Mouse (Mus musculus) liver, embryonic 14.5 days (tissue): ENCODE measurements around the gene Irx4. TPM values are rescaled to one million over a fixed set of nuclear protein-coding genes. Genes with fewer than 3 reads are reported as not detected.
A peak's percentile ranks its signal among the peaks of the same experiment; 100 is the strongest.

Source experiments
- ATAC-seq: fragments of 200-750 bp; cut with Nextera tagmentation; 2 replicates; pipeline ENCODE4 v1.8.0; 2017; ENCODE audit warnings: moderate number of reproducible peaks, mild to moderate bottlenecking, moderate library complexity; ENCODE audit not compliant: insufficient read depth
- DNase-seq, 3 experiments: peaks; one replicate each; pipeline ENCODE4 v3.0.0-alpha.2; 2012 to 2013; ENCODE audit warnings: low read depth in 3 of 3, low spot score in 3 of 3
- H3K27ac ChIP-seq: fragments of 300-500 bp; sonication (generic); 2 replicates; pipeline ENCODE4 v1.5.1; 2014; ENCODE audit warnings: moderate library complexity, mild to moderate bottlenecking, control low read depth, inconsistent platforms
- H3K27me3 ChIP-seq: fragments of 300-500 bp; sonication (generic); 2 replicates; pipeline ENCODE4 v1.6.1; 2014; ENCODE audit warnings: mild to moderate bottlenecking, low read length, moderate library complexity; ENCODE audit not compliant: control insufficient read depth, insufficient read depth
- H3K36me3 ChIP-seq: fragments of 300-500 bp; sonication (generic); replicated peaks from 2 replicates; pipeline ENCODE4 v1.6.1; 2014; ENCODE audit warnings: low read depth; ENCODE audit not compliant: control insufficient read depth, insufficient read depth
- H3K4me1 ChIP-seq, 2 experiments: fragments of 200-500 bp in 1 of 2; fragments of 300-500 bp in 1 of 2; sonication (generic) in 1 of 2; replicated peaks; 2 replicates each; pipeline ENCODE4 v1.6.1; 2012 to 2014; ENCODE audit warnings: antibody characterized with exemption in 1 of 2, inconsistent platforms in 1 of 2, low read length in 1 of 2; ENCODE audit not compliant: control insufficient read depth in 2 of 2, insufficient read depth in 2 of 2
- H3K4me2 ChIP-seq: fragments of 300-500 bp; sonication (generic); 2 replicates; pipeline ENCODE4 v1.6.1; 2014; ENCODE audit warnings: low read depth, mild to moderate bottlenecking, control low read depth, moderate library complexity
- H3K4me3 ChIP-seq, 2 experiments: fragments of 200-500 bp in 1 of 2; fragments of 300-500 bp in 1 of 2; sonication (generic) in 1 of 2; 2 replicates each; pipeline ENCODE4 v1.5.1; 2012 to 2014; ENCODE audit warnings: low read depth in 2 of 2, low read length in 2 of 2, mild to moderate bottlenecking in 2 of 2, control low read depth in 1 of 2, inconsistent platforms in 1 of 2, moderate library complexity in 1 of 2; ENCODE audit not compliant: insufficient read depth in 1 of 2
- H3K9ac ChIP-seq: fragments of 300-500 bp; sonication (generic); replicated peaks from 2 replicates; pipeline ENCODE4 v1.6.1; 2014; ENCODE audit warnings: mild to moderate bottlenecking, control low read depth, moderate library complexity
- H3K9me3 ChIP-seq: fragments of 300-500 bp; sonication (generic); 2 replicates; pipeline ENCODE4 v1.6.1; 2016; ENCODE audit warnings: low read length, mixed read lengths; ENCODE audit not compliant: control insufficient read depth
- CTCF ChIP-seq: IDR thresholded peaks from 2 replicates; pipeline ENCODE4 v1.5.1; 2016; ENCODE audit warnings: antibody characterized with exemption, low read depth, control low read depth
- EP300 ChIP-seq: IDR thresholded peaks from 2 replicates; pipeline ENCODE4 v1.6.1; 2016; ENCODE audit warnings: antibody characterized with exemption, low read depth
- WGBS: fragments of 180-500 bp; shearing (Covaris S2); extraction: QIAGEN DNeasy Blood & Tissue Kit; methylation state at CpG from one replicate; pipeline ENCODE4 v1.1.7; 2014; ENCODE audit not compliant: insufficient replicate concordance; 5-methylcytosine and 5-hydroxymethylcytosine counted together
- polyA plus RNA-seq, 2 experiments: library from polyadenylated mRNA; depleted of rRNA in 1 of 2; stranded (reverse) in 1 of 2; unstranded in 1 of 2; fragments of >200 nt; fragmentation: Nextera tagmentation in 1 of 2; extraction: Ambion mirVana in 1 of 2; gene quantifications; 2 replicates each; pipeline versions ENCODE4 v1.2.1 to v1.2.3; 2012 to 2014

Irx4 gene
- polyA plus RNA-seq, 2 experiments: not detected

- no peak overlapping the region for H3K4me3 ChIP-seq
- H3K27me3 ChIP-seq: no peaks in the 10 kb centered on the region
- no peak for TF ChIP-seq EP300
- no peak for TF ChIP-seq CTCF
- no peaks in the 10 kb centered on the region for H3K9me3 ChIP-seq
- H3K36me3 ChIP-seq: no peaks in the 10 kb centered on the region
- H3K27ac ChIP-seq: no peak overlapping the region
- WGBS: 61% methylated on average over 4 of the region's 4 CpGs
- no peak overlapping the region for H3K9ac ChIP-seq
- no peak overlapping the region for H3K4me2 ChIP-seq
- no peaks in the 10 kb centered on the region for H3K4me1 ChIP-seq
- no peak for ATAC-seq
- no peak for DNase-seq
Measured at GRCm38 (mm10) chr13:73246961-73247360, 13.3 kb upstream of the Irx4 start.

- no peak overlapping the region for H3K4me2 ChIP-seq
- WGBS: 21% methylated on average over 7 of the region's 7 CpGs
- no peaks in the 10 kb centered on the region for H3K36me3 ChIP-seq
- H3K4me3 ChIP-seq: no peak overlapping the region
- no peak overlapping the region for H3K9ac ChIP-seq
- DNase-seq (no peak), ATAC-seq (no peak)
- H3K27me3 ChIP-seq: no peaks in the 10 kb centered on the region
- no peak overlapping the region for H3K27ac ChIP-seq
- H3K9me3 ChIP-seq: no peaks in the 10 kb centered on the region
- TF ChIP-seq EP300: no peak
- TF ChIP-seq CTCF: peak; percentile 32
- no peaks in the 10 kb centered on the region for H3K4me1 ChIP-seq
Measured at GRCm38 (mm10) chr13:73251222-73251621, 9.1 kb upstream of the Irx4 start.

GRCm38 (mm10) chr13:73252022-73252421 is 8.3 kb upstream of the Irx4 start:
- WGBS: 44% methylated on average over 5 of the region's 5 CpGs
- no peak for TF ChIP-seq EP300
- TF ChIP-seq CTCF: peak; percentile 31
- no peak for DNase-seq

DNA sequence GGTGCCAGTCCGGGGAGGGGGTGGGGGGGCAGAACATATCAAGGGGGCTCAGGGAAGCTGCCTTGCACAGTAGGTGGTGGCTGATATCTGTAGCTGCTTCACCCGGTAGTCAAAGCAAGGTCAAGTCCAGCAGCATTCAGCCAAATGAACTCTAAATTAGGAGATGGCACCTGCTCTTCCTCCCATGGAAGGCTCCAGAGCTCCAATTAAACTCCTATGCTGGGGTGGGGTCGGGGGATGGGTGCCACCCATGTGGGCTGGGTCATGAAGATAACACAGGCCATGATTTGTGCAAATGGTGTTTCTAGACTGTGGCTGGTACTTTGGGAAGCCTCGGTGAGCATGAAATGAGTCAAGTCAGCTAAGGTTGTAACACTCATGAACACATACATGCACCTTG is 1.9 kb upstream of the Irx4 start:
- H3K4me1 ChIP-seq: no peaks in the 10 kb centered on the region
- H3K4me3 ChIP-seq: no peak overlapping the region
- DNase-seq (no peak), ATAC-seq (no peak)
- H3K9ac ChIP-seq: no peak overlapping the region
- peaks cover 52% of the 10 kb centered on the region for H3K27me3 ChIP-seq
- no peak overlapping the region for H3K27ac ChIP-seq
- H3K36me3 ChIP-seq: no peaks in the 10 kb centered on the region
- H3K9me3 ChIP-seq: no peaks in the 10 kb centered on the region
- H3K4me2 ChIP-seq: no peak overlapping the region
- TF ChIP-seq EP300: no peak
- TF ChIP-seq CTCF: no peak
- 36% methylated on average over 4 of the region's 4 CpGs for WGBS

More at GRCm38 (mm10) chr13:73252022-73252421, 8.3 kb upstream of the Irx4 start:
- Histone ChIP-seq H3K27ac (no peak overlapping the region), H3K4me3 (no peak overlapping the region), H3K36me3 (no peaks in the 10 kb centered on the region), H3K27me3 (no peaks in the 10 kb centered on the region), H3K9ac (no peak overlapping the region), H3K4me2 (no peak overlapping the region), H3K4me1 (no peaks in the 10 kb centered on the region), H3K9me3 (no peaks in the 10 kb centered on the region)
- ATAC-seq: no peak

DNA sequence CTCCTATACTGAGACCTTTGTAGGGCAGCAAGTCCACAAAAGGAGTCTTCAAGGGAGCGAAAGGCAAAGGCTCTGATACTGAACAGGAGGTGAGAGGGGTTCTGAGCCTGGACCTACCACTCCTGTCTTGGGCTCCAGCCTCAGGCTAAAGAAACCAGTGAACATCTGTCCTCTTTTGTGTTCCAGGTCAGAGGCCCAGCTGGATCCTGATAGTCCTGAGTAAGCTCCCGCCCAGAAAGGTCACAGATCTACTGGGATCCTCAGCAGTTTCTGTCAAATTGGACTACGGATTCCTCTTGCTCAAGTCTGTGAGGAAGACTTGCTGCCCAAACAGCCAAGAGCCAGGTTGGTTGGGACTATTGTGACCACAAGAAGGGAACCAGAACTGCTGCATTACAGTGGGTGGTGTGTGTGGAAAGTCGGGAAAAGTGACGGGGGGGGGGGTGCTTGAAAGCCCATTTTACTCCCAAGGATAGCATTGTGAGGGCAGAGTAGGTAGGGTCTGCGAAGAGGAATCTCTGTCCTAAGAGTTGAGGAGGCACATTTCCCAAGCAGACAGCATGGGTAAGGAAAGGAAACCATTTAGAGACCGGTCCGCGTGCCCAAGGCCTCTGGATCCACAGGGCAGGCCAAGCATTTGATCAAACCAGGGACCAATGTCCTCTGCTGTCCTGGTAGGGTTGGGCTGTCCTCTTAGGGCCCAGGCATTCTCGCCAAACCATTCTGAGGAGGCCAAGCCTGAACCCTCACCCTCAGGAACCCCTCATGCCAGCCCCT is 514 bp upstream of the Irx4 start:
- H3K27me3 ChIP-seq: peaks cover 66% of the 10 kb centered on the region
- WGBS: 13% methylated on average over 10 of the region's 10 CpGs
- H3K4me3 ChIP-seq: no peak overlapping the region
- TF ChIP-seq EP300 (no peak), CTCF (no peak)
- no peaks in the 10 kb centered on the region for H3K9me3 ChIP-seq
- H3K4me2 ChIP-seq: no peak overlapping the region
- H3K9ac ChIP-seq: no peak overlapping the region
- H3K36me3 ChIP-seq: no peaks in the 10 kb centered on the region
- DNase-seq: no peak
- no peaks in the 10 kb centered on the region for H3K4me1 ChIP-seq
- no peak for ATAC-seq
- H3K27ac ChIP-seq: no peak overlapping the region
